Mouse (Mus musculus) heart, postnatal 10 days (tissue): ENCODE data around the gene Ago1. TPM values are rescaled to one million over a fixed set of nuclear protein-coding genes. Genes with fewer than 3 reads are reported as not detected.

Source experiments
- DNase-seq, 2 experiments: peaks; one replicate each; pipeline ENCODE4 v3.0.0; 2021
- intact Hi-C: fragments of 180-260 bp; cut with DNase I; formaldehyde crosslinking; loops from one replicate; pipeline ENCODE4 v1.15.1; 2025
- total RNA-seq, 2 experiments: library from RNA; stranded (reverse); gene quantifications; 2 replicates each; pipeline ENCODE4 v1.2.3; 2021

The Ago1 gene
- total RNA-seq, result 10 to 100 TPM; 16.0 to 18.6 TPM

DNA sequence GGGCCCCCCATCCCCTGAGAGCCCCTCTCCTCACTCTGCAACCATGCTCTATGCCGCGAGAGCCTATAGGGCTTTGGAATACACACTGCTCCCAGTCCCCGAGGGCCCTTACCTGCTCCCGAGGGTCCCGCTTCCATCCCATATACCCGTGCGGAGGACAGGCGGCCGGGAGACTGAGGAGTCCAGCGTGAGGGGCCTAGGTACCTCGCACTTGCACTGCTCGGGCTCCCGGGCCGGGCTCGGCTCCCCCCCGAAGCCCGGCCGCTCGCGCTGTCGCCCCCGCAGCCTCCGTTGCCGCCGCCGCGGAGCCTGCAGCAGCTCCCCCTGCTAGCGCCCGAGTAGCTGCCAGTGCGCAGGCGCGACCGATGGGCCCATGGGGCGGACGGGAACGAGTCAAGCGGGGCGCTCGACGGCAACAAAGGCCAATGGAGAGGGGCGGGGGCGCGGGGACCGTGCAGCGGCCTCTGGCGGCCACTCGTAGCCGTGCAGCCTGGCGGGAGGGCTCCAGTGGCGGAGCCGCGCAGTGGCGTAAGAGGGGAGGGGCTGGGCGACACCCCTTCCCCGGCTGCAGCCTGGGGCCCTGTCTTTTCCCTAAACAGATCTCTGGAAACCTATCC is at the start of gene Ago1:
Gene Ago1 (minus strand): TSS at position 299 of the 617 bp plus-strand sequence.
- DNase-seq, result peak; percentile 96 to 97
- intact Hi-C loops, result loop anchor here (2.0 kb wide), 1 partner anchor 40 kb away; the partner anchor contains the start of gene Ago3

DNA sequence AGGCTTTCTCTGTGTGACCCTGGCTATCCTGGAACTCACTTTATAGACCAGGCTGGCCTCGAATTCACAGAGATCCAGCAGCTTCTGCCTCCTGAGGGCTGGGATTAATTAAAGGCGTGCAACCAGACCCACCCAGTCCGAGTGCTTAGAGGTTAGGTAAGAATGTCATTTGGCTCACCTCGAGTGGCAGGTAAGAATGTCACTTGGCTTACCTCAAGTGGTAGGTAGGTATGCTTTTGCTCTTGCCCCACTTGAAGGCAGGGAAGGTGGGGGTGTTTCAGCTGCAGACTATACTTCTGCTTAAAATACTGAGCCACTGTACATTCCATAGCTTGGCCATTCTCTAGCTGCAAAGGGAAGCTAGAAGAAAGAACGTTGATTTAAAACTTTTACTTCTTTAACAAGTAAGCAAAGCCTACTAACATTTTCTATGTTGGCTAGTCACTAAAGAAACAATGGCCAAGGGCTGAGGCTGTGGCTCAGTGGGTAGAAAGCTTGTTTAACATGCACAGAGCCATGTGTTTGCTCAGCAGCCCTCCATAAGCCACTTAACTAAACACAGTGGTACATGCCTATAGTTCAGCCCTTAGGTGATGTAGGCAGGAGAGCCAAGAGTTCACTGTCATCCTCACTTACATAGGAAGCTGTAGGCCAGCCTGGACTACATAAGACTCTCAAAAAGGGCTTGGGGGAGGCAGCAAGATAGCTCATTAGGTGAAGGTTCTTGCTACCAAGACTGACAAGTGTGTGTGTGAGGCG is 44.1 kb upstream of the Ago1 start:
- intact Hi-C loops, result no loop called here

DNA sequence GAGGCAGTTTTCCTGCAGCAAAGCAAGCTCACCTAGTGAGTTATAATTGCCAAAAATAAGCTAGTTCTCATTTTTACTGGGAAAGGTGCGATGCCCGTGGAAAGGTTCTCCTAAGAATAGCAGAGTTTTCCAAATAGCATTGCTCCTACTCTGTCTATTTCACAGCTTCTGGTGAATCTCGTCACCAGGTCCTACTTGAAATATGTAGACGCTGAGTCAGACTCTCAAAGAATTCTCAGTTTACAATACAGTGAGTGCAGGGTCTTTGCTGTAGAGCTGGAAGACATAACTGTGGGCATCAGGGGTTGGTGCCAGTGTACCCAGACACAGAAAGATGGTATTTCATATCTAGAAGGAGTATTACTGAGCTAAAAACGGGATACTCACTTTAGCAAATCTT is 42.6 kb upstream of the Ago1 start:
- no peak for DNase-seq
- intact Hi-C loops, result no loop called here

More for the DNA sequence above, 44.1 kb upstream of the Ago1 start:
- no peak for DNase-seq

DNA sequence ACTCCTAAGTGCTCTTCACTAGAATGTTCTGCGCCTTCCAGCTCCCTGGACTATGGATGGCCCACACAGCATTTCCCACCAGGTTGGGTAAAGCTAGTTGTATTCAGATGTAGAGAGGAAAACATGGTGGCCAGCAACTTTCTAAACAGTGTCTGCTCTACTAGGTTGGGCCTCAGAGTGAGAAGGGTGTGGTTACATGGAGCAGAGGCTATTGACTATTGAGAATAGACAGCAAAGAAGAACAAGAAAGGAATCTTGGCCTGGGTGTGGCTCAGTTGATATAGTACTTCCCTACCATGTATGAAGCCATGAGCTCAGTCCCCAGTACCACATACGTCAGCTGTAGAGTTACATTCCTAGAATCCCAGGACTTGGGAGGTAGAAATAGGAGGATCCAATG is 40.7 kb upstream of the Ago1 start:
- intact Hi-C loops, result no loop called here
- no peak for DNase-seq

DNA sequence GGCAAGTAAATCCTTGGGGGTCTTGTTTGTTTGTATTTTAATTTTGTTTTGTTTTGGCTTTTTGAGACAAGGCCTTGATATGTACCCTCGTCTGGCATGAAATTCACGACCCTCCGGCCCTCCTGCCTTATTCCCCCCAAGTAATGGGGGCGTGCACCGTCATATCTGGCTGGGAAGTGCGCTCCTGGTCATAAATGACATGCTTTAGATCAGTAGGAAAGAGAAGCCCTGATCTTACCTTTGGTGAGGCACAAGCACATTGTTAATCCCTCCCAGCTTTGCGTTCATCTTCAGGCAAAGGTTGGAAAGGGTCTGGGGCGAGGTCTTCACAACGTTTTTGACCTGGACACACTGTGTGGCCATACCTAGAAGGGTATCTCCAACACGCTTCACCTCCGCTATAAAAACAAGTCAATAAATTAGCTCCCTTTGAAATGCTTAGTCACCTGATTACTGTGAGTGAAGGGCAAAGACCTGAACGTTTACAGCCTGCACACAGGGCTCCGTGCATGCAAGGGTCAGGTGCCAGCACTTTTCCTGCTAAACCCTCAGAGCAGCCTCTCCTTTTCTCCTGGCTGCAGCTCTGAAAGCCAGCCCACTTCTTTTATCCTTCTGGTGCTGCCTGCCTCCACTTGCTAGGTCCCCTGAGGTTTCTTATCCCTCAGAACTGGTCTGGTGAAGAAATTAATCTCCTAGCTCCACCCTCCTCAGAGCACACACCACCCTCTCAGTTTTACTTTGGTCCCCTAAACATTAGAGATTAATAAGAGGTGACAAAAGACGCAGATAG is 39.9 kb upstream of the Ago1 start:
- DNase-seq, result no peak
- intact Hi-C loops, result no loop called here

DNA sequence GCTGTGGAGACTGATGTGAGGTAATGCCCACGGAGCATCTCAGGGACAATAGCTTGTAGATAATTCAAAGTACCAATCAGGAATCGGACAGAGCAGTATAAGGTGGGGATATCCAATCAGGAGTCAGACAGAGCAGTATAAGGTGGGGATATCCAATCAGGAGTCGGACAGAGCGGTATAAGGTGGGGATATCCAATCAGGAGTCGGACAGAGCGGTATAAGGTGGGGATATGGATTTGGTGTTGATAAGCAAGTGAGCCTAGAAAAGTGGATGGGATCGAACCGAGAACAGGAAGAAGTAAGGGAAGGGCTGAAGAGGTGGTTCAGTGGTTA is 34.6 kb upstream of the Ago1 start:
- intact Hi-C loops, result no loop called here

DNA sequence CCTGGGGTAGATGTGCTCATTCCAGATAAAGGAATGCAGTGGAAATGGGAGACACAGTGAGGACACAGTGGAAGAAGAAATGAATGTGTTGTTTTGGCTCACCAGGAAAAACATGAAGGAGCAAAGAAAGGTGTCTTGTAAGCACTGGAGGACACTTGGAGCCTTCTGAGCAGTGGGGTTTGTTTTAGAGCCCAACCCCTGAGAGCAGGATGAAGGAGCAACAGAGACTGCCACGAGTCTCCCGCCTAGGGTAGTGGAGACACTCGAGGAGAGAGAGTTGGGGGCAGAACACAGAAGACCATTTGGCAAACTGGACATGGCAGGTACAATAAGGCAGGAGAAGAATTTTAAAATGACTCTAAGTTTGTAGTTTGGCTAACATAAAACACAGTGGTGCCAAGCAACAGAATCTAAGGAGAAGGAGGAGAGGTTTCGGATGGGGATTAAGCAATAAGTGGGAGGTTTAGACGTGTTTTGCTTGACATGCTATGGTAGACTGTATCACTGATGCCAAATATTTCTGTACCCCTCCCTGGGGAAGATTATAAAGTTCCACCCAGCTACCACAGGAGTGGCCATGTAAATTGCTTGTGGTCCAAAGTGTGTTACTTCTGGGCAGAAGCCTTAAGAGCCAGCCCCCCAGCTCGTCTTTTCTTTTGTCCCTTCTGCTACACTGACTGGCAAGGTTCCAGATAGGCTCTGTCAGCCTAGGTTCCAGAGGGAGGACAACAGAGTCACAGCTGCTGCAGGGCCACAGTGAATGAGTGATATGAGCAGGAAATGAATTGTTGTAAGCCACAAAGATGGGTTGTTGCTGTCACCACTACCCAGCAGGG is 34.0 kb upstream of the Ago1 start:
- DNase-seq, result peak; percentile 8 to 19
- intact Hi-C loops, result no loop called here

More for the DNA sequence above, 34.6 kb upstream of the Ago1 start:
- DNase-seq, result no peak

DNA sequence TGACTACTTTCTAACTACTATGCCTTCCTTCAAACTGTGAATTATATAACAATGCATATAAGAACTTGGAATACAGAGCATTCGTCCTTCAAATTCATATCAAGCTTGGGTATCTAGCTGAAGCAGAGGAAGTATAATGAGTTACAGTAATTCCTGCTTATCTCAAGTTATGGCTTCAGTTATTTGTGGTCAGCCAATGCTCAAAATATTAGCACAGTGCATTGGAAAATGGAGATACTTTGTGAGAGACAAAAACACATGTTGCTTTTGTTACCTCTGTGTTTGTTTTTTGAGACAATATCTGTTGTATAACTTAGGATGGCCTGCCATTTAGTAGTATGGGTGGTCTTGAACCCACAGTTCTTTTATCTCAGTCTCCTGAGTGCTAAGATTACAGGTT is 30.2 kb upstream of the Ago1 start:
- intact Hi-C loops, result no loop called here
- DNase-seq, result no peak

DNA sequence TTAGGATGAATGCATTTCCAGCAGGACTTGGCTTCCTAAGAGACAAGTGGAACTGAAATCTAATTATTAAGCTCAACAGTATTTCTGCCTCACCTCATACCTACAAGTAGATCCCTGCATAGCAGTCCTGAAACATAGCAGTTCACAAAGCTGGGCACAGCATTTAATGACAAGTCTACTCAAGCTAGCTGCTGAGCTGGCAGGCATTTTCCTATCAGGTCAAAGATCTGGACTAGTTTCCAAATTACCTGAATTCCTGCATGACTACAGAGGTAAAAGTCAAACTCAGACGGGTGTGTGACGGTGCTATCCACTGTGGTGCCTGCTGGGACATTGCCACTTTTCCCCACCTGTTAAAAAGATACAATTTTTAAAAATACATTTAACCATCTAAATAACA is 28.6 kb upstream of the Ago1 start:
- intact Hi-C loops, result no loop called here
- no peak for DNase-seq

DNA sequence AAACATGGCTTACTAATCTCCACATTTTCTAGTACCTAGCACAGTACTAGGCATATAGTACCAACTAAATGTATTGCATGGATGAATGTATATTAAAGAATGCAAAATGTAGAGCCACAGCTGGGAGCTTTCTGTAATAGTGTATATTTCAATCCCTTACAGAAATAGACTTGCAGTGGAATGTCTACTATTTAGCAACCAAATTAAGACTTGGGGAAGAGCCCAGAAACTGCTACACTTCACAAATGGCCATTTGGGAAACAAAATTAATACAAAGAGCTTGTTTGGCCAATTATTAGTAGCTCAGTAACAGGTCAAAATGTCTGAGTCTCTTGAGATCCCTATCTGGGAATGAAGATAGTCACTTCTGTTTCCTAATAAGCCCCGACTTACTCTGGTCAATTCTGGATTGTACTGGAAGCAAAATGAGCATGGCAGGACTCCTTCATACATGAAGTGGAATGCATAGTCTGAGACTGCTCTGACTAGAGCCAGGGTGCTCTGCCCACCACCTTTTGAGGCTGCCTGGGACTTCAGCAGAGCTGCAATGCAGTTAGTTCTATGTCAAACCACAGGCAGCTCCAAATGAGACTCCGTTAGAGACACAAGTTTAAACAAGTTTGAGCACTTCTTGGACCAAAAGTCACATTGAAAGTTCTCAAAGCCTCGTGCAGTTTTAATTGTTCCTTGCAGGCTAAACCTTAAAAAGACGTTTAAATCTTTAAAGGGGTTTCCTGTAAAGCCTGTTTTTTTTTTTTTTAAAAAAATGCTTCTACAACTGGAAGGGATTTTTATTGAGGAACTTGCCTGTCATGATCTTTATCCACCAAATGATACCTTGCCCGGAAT is 27.8 kb upstream of the Ago1 start:
- peak; percentile 3 to 5 for DNase-seq
- intact Hi-C loops, result no loop called here

DNA sequence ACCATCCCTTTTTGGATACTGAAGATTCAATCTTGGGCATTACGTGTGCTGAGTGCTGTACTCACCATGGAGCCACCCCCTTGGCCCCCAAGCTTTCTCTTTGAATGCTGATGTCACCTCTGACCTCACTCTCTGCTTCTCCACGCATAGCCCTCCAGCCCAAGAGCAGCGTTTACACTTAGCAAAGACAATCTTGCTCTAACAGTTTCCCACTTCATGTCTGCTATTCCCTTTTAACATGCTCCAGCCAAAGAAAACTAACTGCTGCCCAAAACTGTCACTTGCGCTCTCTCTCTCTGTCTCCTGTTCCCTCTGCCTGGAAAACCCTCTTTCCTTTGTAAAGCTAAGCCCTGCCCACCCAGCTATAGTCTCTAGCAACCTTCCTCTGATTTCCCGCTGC is 27.1 kb upstream of the Ago1 start:
- intact Hi-C loops, result no loop called here
- peak; percentile 12 for DNase-seq

DNA sequence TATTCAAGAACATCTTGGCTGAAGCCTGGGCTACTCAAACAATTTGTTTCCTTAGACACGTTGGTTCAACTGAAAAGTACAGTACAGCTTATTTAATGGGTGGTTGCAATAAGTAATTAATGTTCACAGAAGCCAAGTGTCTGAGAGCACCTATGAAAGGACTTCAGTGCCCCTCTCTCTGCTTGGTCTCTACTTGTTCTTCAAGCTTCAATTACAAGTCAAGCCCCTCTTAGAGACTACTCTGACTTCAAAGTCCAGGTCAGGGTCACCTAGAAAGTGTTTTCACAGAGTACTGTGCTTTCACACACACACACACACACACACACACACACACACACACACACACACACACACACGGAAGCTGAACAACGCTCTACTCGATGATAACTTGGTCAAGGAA is 25.0 kb upstream of the Ago1 start:
- intact Hi-C loops, result no loop called here

DNA sequence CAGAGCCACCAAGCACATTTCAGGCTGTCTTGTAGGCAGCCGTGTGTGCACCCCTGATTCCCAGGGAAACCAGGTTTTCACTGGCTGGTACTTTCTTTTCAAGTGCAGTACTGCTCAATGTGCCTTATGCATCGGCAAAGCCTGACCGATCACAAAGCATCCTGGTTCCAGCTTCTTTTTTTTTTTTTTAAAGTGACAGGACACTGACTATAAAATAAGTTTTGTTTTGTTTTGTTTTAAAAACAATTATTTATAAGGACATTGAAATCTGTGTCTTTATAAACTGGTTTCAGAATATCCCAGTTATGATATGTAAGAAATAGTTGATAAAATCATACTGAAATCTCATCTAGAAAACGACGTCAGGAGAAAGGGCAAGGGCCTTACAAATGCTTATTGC is 23.6 kb upstream of the Ago1 start:
- intact Hi-C loops, result no loop called here
- no peak for DNase-seq

More for the DNA sequence above, 25.0 kb upstream of the Ago1 start:
- DNase-seq, result no peak

DNA sequence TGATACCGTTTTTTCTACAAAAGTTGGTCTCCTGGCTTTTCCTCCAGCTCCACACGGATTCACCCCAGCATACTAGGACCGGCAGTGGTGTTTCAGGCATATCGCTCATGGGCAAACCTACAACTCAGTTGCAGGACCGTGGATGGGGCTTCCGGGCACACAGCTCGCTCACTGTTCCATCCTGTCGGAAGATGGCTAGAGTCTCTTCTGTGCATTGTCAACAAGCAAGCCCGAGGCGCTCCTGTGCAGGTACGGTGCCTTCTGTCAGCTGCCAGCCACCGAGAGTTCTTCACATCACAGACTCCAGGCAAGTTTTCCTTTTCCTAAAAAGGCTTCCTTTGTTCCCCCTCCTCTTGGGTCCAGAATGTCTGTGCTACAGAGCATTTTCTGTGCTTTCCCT is 22.3 kb upstream of the Ago1 start:
- DNase-seq, result no peak
- intact Hi-C loops, result no loop called here

DNA sequence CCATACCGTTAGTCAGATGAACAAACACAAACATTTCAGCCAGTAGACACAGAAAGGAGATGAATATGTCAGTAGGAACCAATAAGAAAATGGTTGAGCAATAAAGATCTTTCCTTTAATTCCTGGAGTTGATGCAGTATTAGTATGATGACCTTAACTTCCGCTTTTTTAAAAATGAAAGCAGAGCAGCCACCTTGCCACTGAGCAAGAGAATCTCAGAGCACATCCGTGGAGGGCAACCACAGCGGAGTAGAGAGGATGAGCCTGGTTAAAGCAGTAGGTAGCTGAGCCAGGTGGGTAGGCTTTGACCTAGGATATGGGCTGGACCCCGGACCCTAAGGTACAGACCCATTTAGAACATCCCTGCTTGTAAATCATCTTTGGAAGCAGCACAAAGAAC is 21.4 kb upstream of the Ago1 start:
- intact Hi-C loops, result no loop called here
- DNase-seq, result no peak

DNA sequence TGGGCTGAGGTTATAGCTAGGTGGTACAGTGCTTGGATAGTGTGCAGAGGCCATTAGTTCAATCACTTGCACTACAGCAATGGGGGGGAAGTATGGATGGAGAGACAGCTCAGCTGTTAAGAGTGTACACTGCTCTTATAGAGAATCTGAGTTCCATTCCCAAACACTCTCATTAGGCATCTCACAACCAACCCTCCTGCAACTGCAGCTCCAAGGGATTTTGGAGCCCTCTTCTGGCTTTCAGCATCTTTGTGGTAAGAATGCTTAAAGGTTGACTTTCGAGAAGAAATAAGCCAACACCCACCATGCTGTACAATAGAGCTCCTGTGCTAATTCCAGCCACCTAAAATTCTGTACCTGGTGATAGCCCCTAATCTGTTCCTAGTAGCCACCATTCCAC is 17.8 kb upstream of the Ago1 start:
- DNase-seq, result no peak
- intact Hi-C loops, result no loop called here

DNA sequence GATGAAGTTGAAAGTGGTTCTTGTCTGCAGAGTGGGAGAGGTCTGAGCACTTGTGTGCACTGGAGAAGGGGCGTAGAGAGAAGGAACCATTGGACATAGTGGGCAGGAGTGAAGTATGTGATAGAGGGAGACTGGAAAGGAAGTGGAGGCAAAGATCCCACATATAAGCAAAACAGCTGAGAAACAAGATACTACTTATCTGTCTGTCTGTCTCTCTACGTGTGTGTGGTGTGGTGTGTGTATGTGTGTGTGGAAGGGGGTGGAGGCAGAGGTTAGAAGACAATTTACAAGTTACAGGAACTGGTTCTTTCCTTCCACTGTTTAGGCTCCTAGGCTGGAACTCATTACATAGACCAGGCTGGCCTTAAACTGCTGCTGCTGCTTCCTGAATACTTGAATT is 16.7 kb upstream of the Ago1 start:
- no peak for DNase-seq
- intact Hi-C loops, result no loop called here

DNA sequence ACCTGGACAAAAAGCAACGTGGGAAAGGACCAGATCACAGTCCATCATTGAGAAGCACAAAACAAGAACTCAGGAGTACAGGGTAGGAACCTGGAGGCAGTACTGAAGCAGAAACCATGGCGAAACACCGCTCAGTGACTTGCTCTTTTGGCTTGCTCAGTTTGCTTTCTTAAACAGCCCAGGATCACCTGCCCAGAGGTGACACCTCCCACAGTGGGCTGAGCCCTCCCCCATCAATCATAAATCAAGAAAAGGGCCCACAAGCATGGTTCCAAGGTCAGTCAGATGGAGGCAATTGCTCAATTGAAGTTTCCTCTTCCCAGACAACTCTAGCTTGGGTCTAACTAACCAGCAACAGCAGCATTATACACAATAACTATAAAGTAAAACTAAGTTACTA is 15.5 kb upstream of the Ago1 start:
- intact Hi-C loops, result no loop called here
- no peak for DNase-seq

DNA sequence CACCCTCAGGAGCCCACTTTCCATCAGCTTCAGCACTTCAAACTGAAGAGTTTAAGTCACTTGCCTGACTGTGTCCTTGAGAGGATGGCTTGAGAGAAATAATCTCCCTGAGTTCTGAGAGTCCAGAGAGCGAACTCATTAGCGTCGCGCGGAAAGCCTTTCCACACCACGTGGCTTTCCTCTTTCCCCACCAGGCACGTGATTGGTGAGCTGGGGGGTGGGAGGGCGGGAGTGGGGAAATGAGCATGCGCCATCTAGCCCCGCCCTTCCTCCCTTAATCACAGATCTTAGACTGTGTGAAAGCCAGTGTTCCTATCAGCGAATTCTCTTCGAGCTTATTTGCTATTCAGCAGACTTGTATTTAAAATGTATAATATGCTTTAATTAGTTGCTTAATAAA is 14.6 kb upstream of the Ago1 start:
- no peak for DNase-seq
- intact Hi-C loops, result no loop called here

DNA sequence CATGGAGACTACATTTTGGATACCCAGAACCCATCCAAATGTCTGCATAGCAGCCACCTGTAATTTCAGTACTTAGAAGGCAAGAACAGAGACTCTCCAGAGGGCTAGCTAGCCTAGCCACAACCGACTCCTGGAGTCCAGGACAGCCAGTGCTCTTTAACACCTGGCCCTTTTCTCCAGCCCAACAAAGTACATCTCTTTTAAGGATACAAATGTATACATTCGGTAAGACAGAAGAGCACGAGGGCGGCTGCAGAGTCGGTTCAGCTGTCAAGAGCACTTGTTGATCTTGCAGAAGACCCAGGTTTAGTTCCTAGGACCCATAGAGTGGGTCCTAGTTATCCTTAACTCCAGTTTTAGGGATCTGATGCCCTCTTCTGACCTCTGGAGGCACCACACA is 13.1 kb upstream of the Ago1 start:
- intact Hi-C loops, result no loop called here
- no peak for DNase-seq
